ENCODE assay signal across 8 mouse cellular contexts in genomic region chr1:34841709-34842388, GRCm38 (mm10). TPM values are rescaled to one million over a fixed set of nuclear protein-coding genes. Genes with fewer than 3 reads are reported as not detected.
DNase-seq lines count a peak whose midpoint lies in the region; ATAC-seq and TF ChIP-seq lines count a peak whose summit lies in the region.

No protein-coding gene starts in this region.

- peak overlapping the region; percentile 80 for H3K4me3 ChIP-seq in lung, embryonic 16.5 days (ENCODE audit: low read length)
- H3K4me3 ChIP-seq in embryonic facial prominence, embryonic 15.5 days (replicated peaks), result peak overlapping the region; percentile 84
- peak overlapping the region; percentile 65 for H3K4me3 ChIP-seq in limb, embryonic 14.5 days (replicated peaks; ENCODE audit: low read length)
- peak overlapping the region; percentile 85 for H3K4me3 ChIP-seq in stomach, embryonic 15.5 days (replicated peaks)

- no peaks in the 10 kb centered on the region for H3K27me3 ChIP-seq in lung, embryonic 16.5 days (ENCODE audit: control insufficient read depth, insufficient read depth, low read depth, low read length)
- no peaks in the 10 kb centered on the region for H3K27me3 ChIP-seq in embryonic facial prominence, embryonic 15.5 days
- H3K27me3 ChIP-seq in limb, embryonic 14.5 days (ENCODE audit: control insufficient read depth, insufficient read depth, low read length), result no peaks in the 10 kb centered on the region
- no peaks in the 10 kb centered on the region for H3K27me3 ChIP-seq in stomach, embryonic 15.5 days (replicated peaks)

- ATAC-seq in lung, embryonic 16.5 days (ENCODE audit: low read depth), result no peak
- ATAC-seq in embryonic facial prominence, embryonic 15.5 days (ENCODE audit: insufficient number of reproducible peaks, low FRiP score, low TSS enrichment, low read depth), result no peak
- ATAC-seq in limb, embryonic 14.5 days (ENCODE audit: low FRiP score, low read depth), result no peak
- no peak for ATAC-seq in stomach, embryonic 15.5 days (ENCODE audit: insufficient read depth, low FRiP score, low read depth)
- no peak for ATAC-seq in activated CD4-positive, CD25-positive, alpha-beta regulatory T cell, adult 4 months

- TF ChIP-seq POLR2A in limb, embryonic 14.5 days (IDR thresholded peaks at IDR 0.05; ENCODE audit: borderline replicate concordance, extremely low read depth, insufficient read depth, insufficient read length), result no peak

- peak overlapping the region; percentile 94 for H3K9ac ChIP-seq in lung, embryonic 16.5 days (ENCODE audit: low read length)
- peak overlapping the region; percentile 93 for H3K9ac ChIP-seq in embryonic facial prominence, embryonic 15.5 days
- H3K9ac ChIP-seq in limb, embryonic 14.5 days (ENCODE audit: low read depth, low read length, severe bottlenecking), result peak overlapping the region; percentile 97
- peak overlapping the region; percentile 89; the same call in 1 of the 2 replicates for H3K9ac ChIP-seq in stomach, embryonic 15.5 days

- peak overlapping the region; percentile 92 for H3K4me2 ChIP-seq in lung, embryonic 16.5 days (ENCODE audit: low read depth, low read length)
- H3K4me2 ChIP-seq in embryonic facial prominence, embryonic 15.5 days (replicated peaks), result peak overlapping the region; percentile 52
- H3K4me2 ChIP-seq in limb, embryonic 14.5 days (replicated peaks; ENCODE audit: low read depth, low read length, severe bottlenecking), result peak overlapping the region; percentile 69
- H3K4me2 ChIP-seq in stomach, embryonic 15.5 days, result peak overlapping the region; percentile 63

- H3K4me1 ChIP-seq in lung, embryonic 16.5 days (replicated peaks; ENCODE audit: control insufficient read depth, insufficient read depth, low read length), result peaks cover 23% of the 10 kb centered on the region
- peaks cover 25% of the 10 kb centered on the region for H3K4me1 ChIP-seq in embryonic facial prominence, embryonic 15.5 days
- H3K4me1 ChIP-seq in limb, embryonic 14.5 days (ENCODE audit: control insufficient read depth, insufficient read depth, low read length), result peaks cover 23% of the 10 kb centered on the region
- peaks cover 24% of the 10 kb centered on the region for H3K4me1 ChIP-seq in stomach, embryonic 15.5 days

- no peaks in the 10 kb centered on the region for H3K36me3 ChIP-seq in lung, embryonic 16.5 days (ENCODE audit: control insufficient read depth, insufficient read depth, low read length)
- no peaks in the 10 kb centered on the region for H3K36me3 ChIP-seq in embryonic facial prominence, embryonic 15.5 days
- H3K36me3 ChIP-seq in limb, embryonic 14.5 days (ENCODE audit: control insufficient read depth, insufficient read depth, low read length), result no peaks in the 10 kb centered on the region
- no peaks in the 10 kb centered on the region for H3K36me3 ChIP-seq in stomach, embryonic 15.5 days

- no peak for DNase-seq in lung, postnatal 25 days (ENCODE audit: low spot score)
- no peak for DNase-seq in limb, embryonic 14.5 days (ENCODE audit: low spot score)
- DNase-seq in right cerebral cortex, postnatal 4 days, result no peak
- DNase-seq in left cerebral cortex, adult 18-20 months (ENCODE audit: low spot score in 2 of 2), result no peak

- H3K9me3 ChIP-seq in lung, embryonic 16.5 days (ENCODE audit: control insufficient read depth, low read length), result no peaks in the 10 kb centered on the region
- H3K9me3 ChIP-seq in embryonic facial prominence, embryonic 15.5 days (replicated peaks), result no peaks in the 10 kb centered on the region
- no peaks in the 10 kb centered on the region for H3K9me3 ChIP-seq in limb, embryonic 14.5 days (ENCODE audit: control insufficient read depth, low read length)
- H3K9me3 ChIP-seq in stomach, embryonic 15.5 days, result no peaks in the 10 kb centered on the region

- under 1% methylated on average over 12 of the region's 12 CpGs for WGBS in lung, embryonic 16.5 days
- 0% methylated on average over 12 of the region's 12 CpGs for WGBS in embryonic facial prominence, embryonic 15.5 days
- WGBS in limb, embryonic 14.5 days, result 1% methylated on average over 12 of the region's 12 CpGs
- WGBS in stomach, embryonic 15.5 days, result under 1% methylated on average over 12 of the region's 12 CpGs

- H3K27ac ChIP-seq in lung, embryonic 16.5 days (ENCODE audit: low read length), result peak overlapping the region; percentile 96
- peak overlapping the region; percentile 98 for H3K27ac ChIP-seq in embryonic facial prominence, embryonic 15.5 days (replicated peaks)
- H3K27ac ChIP-seq in limb, embryonic 14.5 days (replicated peaks; ENCODE audit: low read depth, low read length), result peak overlapping the region; percentile 97
- H3K27ac ChIP-seq in stomach, embryonic 15.5 days, result peak overlapping the region; percentile 98

RNA-seq across cellular contexts. Expression of gene Fam168b, which starts 1.0 kb away (rescaled TPM):
- polyA plus RNA-seq in lung, embryonic 16.5 days (2015; fragmentation: Nextera tagmentation; extraction: Ambion mirVana), result 56.0 and 57.1 TPM in 2 replicates
- polyA plus RNA-seq in embryonic facial prominence, embryonic 15.5 days (2015; fragmentation: Nextera tagmentation; extraction: Ambion mirVana), result 75.6 and 78.0 TPM in 2 replicates
- polyA plus RNA-seq in limb, embryonic 14.5 days (2012; rRNA removed), result 210 and 382 TPM in 2 replicates
- 76.7 and 90.0 TPM in 2 replicates for polyA plus RNA-seq in limb, embryonic 14.5 days (2014; fragmentation: Nextera tagmentation; extraction: Ambion mirVana)
- 62.4 and 66.0 TPM in 2 replicates for polyA plus RNA-seq in stomach, embryonic 15.5 days (2015; fragmentation: Nextera tagmentation; extraction: Ambion mirVana)
- 10 to 100 TPM; 18.6 to 20.8 TPM for polyA plus RNA-seq in activated CD4-positive, CD25-positive, alpha-beta regulatory T cell, adult 4 months (2017; shearing (Covaris generic))
- 100 to 1,000 TPM; 244 to 245 TPM for total RNA-seq in left cerebral cortex, adult 18-20 months (2021)

RNA-seq across cellular contexts. Expression of gene Plekhb2, which starts 7.9 kb away (rescaled TPM):
- polyA plus RNA-seq in lung, embryonic 16.5 days (2015; fragmentation: Nextera tagmentation; extraction: Ambion mirVana), result 35.7 and 39.4 TPM in 2 replicates
- polyA plus RNA-seq in embryonic facial prominence, embryonic 15.5 days (2015; fragmentation: Nextera tagmentation; extraction: Ambion mirVana), result 18.8 and 19.1 TPM in 2 replicates
- 9.5 and 10.1 TPM in 2 replicates for polyA plus RNA-seq in limb, embryonic 14.5 days (2012; rRNA removed)
- polyA plus RNA-seq in limb, embryonic 14.5 days (2014; fragmentation: Nextera tagmentation; extraction: Ambion mirVana), result 14.5 and 15.6 TPM in 2 replicates
- 43.1 and 51.3 TPM in 2 replicates for polyA plus RNA-seq in stomach, embryonic 15.5 days (2015; fragmentation: Nextera tagmentation; extraction: Ambion mirVana)
- 100 to 1,000 TPM; 120 to 128 TPM for polyA plus RNA-seq in activated CD4-positive, CD25-positive, alpha-beta regulatory T cell, adult 4 months (2017; shearing (Covaris generic))
- total RNA-seq in left cerebral cortex, adult 18-20 months (2021), result 100 to 1,000 TPM; 269 to 306 TPM
